Mouse (Mus musculus) neutrophil, adult 83 days (primary cell): ENCODE data around the gene Gm28778. TPM values are rescaled to one million over a fixed set of nuclear protein-coding genes. Genes with fewer than 3 reads are reported as not detected.

Experiments
- total RNA-seq, 2 experiments: library from RNA; stranded (reverse); gene quantifications; one replicate each; pipeline ENCODE4 v1.2.4; 2023

Gm28778 gene
- total RNA-seq: 1 to 10 TPM in 1 of 2 experiments, not detected in 1; 1.6 TPM

GRCm38 (mm10) chr1:53296581-53297383 lies at the start of gene Gm28778, which contains the start of the genes Pms1 and Ormdl1:
Gene Gm28778, plus strand, starts transcription at chr1:53297111.
Gene Pms1, minus strand, starts transcription at chr1:53297018.
Gene Ormdl1, plus strand, starts transcription at chr1:53297095.

GRCm38 (mm10) chr1:53312989-53313967 lies 16.4 kb downstream of the Gm28778 start, which contains the start of gene Osgepl1:
Gene Osgepl1, plus strand, starts transcription at chr1:53313624.

GRCm38 (mm10) chr1:53352327-53353261 lies 55.7 kb downstream of the Gm28778 start, which contains the start of the genes Asdurf, Gm28551 and Asnsd1:
Gene Asdurf, minus strand, starts transcription at chr1:53352619.
Gene Gm28551, minus strand, starts transcription at chr1:53352667.
Gene Asnsd1, minus strand, starts transcription at chr1:53352752.

Other genes with a start within 250 kb of the Gm28778 start
- not detected for gene Mstn, start 235.5 kb upstream of the Gm28778 start, total RNA-seq
- gene 1700019A02Rik, start 109.5 kb upstream of the Gm28778 start, total RNA-seq: not detected
- 1 to 10 TPM; 4.6 to 8.1 TPM for gene Pms1, start 93 bp upstream of the Gm28778 start, total RNA-seq
- gene Ormdl1, start within 50 bp of the Gm28778 start, total RNA-seq: 10 to 100 TPM; 11.4 to 12.1 TPM
- 1 to 10 TPM; 4.3 to 5.1 TPM for gene Osgepl1, start 16.5 kb downstream of the Gm28778 start, total RNA-seq
- 1 to 10 TPM in 1 of 2 experiments, not detected in 1; 9.7 TPM for gene Asdurf, start 55.5 kb downstream of the Gm28778 start, total RNA-seq
- not detected for gene Gm28551, start 55.6 kb downstream of the Gm28778 start, total RNA-seq
- 10 to 100 TPM; 48.2 to 49.8 TPM for gene Asnsd1, start 55.6 kb downstream of the Gm28778 start, total RNA-seq